Mouse (Mus musculus): ENCODE measurements around the gene Hsdl2. TPM values are rescaled to one million over a fixed set of nuclear protein-coding genes. Genes with fewer than 3 reads are reported as not detected.

Hsdl2 gene
- polyA plus RNA-seq, 1 experiment = not detected

DNA sequence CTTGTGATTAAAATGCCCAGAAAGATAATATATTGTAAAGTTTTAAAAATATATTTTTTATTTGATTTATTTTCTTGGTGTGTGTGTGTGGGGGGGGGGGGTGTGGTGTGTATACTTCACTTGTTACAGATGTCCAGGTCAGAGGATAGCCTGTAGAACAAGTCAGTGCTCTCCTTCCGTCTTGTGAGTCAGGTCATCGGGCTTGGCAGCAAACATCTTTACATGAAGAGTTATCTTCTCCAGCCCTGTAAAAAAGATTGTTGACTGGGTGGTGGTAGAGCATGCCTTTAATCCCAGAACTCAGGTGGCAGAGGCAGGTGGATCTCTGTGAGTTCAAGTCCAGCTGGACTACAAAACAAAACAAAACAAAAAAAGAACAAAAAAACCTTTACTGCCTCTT is 64.2 kb downstream of the Hsdl2 start:
- H3K4me1 ChIP-seq (ENCODE audit: control insufficient read depth, insufficient read depth, low read length) = peaks cover 2% of the 10 kb centered on the region; the same call in 1 of the 2 replicates
- no peak for TF ChIP-seq POLR2A (IDR thresholded peaks at IDR 0.05; ENCODE audit: insufficient read depth, low read depth, low read length)
- no peak for TF ChIP-seq CTCF (IDR thresholded peaks at IDR 0.05; ENCODE audit: insufficient read depth, low read depth, low read length)
- no peak overlapping the region for H3K27ac ChIP-seq (ENCODE audit: insufficient read depth, low read depth, low read length)
- no peak overlapping the region for H3K4me3 ChIP-seq (ENCODE audit: insufficient read depth, low read depth, low read length)
- 97% methylated on average over 2 of the region's 2 CpGs for WGBS

DNA sequence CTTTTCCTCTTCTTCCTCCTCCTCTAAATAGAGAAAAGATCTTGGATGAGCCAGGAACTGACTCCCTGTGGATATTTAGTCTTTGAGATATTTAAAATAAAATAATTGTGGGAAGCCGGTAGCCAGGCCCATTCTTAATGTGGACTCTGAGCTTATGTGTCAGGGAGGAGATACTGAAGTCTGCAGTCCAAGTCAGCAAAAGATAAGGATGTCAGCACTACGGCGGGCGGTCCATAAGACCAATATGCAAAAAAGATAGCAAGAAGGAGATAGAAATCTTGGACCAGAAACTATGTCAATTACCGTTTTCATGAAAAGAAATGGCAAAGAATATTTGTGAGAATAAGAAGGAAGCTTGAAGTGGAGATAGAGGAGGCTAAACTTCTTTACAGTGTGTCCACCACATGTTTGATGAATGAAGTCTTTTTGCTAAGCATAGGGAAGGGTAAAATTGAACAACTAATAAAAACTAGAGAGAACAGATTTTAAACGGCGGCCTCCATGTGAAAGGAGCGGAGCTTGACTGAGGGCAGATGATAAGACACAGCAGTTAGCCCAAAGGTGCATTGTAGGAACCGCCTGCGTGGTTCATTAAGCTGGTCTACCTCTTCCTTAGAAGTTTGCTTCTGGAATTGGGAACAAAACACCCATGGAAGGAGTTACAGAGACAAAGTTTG is 64.8 kb downstream of the Hsdl2 start:
- WGBS = 95% methylated on average over 10 of the region's 10 CpGs
- Histone ChIP-seq H3K4me3 (ENCODE audit: insufficient read depth, low read depth, low read length) (no peak overlapping the region), H3K4me1 (ENCODE audit: control insufficient read depth, insufficient read depth, low read length) (peaks cover 2% of the 10 kb centered on the region; the same call in 1 of the 2 replicates), H3K27ac (ENCODE audit: insufficient read depth, low read depth, low read length) (no peak overlapping the region)
- TF ChIP-seq POLR2A (IDR thresholded peaks at IDR 0.05; ENCODE audit: insufficient read depth, low read depth, low read length) = no peak
- TF ChIP-seq CTCF (IDR thresholded peaks at IDR 0.05; ENCODE audit: insufficient read depth, low read depth, low read length) = no peak

DNA sequence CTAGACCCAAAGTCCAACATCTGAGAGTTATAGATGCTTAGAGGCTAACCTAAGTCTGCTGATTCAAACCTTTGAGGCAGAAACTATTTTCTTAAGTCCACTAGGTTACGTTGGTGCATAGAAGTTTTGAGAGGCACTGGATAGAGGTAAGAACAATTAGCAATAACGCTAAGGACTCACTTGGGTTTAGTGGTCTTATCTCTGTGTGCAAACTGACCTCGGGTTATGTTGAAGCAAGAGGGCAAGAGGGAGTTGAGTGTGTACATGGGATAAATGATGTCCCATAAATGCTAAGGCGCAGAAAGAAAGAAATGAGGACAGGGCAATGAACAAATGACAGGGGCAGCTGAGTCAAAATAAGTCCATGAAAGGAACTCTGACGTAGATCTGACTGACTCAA is 67.8 kb downstream of the Hsdl2 start:
- Histone ChIP-seq H3K4me3 (ENCODE audit: insufficient read depth, low read depth, low read length) (no peak overlapping the region), H3K4me1 (ENCODE audit: control insufficient read depth, insufficient read depth, low read length) (no peaks in the 10 kb centered on the region), H3K27ac (ENCODE audit: insufficient read depth, low read depth, low read length) (no peak overlapping the region)
- TF ChIP-seq POLR2A (IDR thresholded peaks at IDR 0.05; ENCODE audit: insufficient read depth, low read depth, low read length) (no peak), CTCF (IDR thresholded peaks at IDR 0.05; ENCODE audit: insufficient read depth, low read depth, low read length) (no peak)
- 94% methylated on average over 5 of the region's 5 CpGs for WGBS

DNA sequence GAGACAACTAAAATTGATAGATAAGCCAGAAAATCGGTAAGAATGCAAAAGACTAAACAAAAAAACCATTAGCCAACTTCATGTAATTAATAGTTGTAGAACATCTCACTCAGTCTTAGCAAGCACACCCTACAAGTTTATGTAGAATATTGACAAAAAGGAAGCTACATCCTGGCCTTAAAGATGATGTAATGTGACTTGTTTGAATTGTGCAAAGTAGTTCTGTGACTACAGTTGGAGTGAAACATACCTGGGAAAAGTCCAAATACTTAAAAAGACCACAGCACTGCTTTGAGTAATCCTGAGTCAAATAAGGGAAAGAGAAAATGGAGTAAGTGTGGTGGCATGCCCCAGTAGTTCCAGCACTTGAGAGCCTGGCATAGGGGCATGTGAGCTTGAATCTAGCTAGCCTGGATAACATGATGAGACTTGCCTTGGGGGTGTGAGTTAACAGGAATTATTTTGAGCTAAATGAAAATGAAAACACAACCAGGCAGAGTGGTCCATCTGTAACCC is 70.9 kb downstream of the Hsdl2 start:
- TF ChIP-seq POLR2A (IDR thresholded peaks at IDR 0.05; ENCODE audit: insufficient read depth, low read depth, low read length) = no peak
- TF ChIP-seq CTCF (IDR thresholded peaks at IDR 0.05; ENCODE audit: insufficient read depth, low read depth, low read length) = no peak
- 76% methylated on average over 1 of the region's 1 CpGs for WGBS
- no peak overlapping the region for H3K27ac ChIP-seq (ENCODE audit: insufficient read depth, low read depth, low read length)
- no peaks in the 10 kb centered on the region for H3K4me1 ChIP-seq (ENCODE audit: control insufficient read depth, insufficient read depth, low read length)
- H3K4me3 ChIP-seq (ENCODE audit: insufficient read depth, low read depth, low read length) = no peak overlapping the region

DNA sequence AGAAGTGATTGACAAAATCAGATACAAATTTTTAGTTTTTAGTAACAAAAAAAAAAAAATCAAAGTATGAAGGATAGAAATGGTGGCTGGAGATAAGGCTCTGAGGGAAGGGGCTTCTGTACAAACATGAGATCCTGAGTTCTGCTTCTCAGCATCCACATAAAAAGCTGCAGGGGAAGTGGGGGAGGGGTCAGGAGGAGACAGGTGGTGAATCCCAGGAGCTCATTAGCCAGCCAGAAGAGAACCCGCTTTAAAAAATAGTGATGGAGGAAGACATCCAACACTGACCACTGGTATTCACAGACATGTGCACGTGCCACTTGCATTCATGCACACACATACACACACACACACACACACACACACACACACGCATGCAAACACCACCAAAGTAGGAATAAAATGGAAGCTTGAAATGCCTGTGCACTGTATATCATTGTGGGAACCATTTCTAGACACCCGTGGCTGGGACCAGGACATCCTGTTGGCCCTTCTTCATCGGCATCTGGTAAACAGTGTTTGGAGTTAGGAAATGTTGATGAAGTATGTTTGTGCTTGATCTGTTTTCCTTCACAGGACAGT is 74.8 kb downstream of the Hsdl2 start:
- Histone ChIP-seq H3K4me1 (ENCODE audit: control insufficient read depth, insufficient read depth, low read length) (no peaks in the 10 kb centered on the region), H3K4me3 (ENCODE audit: insufficient read depth, low read depth, low read length) (no peak overlapping the region), H3K27ac (ENCODE audit: insufficient read depth, low read depth, low read length) (no peak overlapping the region)
- TF ChIP-seq POLR2A (IDR thresholded peaks at IDR 0.05; ENCODE audit: insufficient read depth, low read depth, low read length) = no peak
- 93% methylated on average over 5 of the region's 5 CpGs for WGBS

DNA sequence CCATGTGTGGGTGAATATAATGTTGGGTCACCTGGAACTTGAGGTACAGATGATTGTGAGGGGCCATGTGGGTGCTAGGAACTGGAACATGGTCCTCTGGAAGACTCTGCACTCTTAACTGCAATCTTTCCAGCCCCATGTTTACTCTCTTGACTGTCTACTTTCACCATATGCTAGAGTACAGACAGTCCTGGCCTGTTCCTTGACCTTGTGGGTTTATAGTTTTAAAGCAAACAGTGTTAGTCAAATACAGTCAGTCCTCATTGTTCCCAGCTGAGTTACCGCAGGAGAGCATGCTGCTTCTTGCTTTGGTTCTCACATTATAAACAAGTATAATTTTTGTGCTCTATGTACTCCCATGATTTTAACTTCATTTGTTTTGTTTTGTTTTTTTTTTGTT is 80.8 kb downstream of the Hsdl2 start:
- peaks cover 6% of the 10 kb centered on the region for H3K4me1 ChIP-seq (ENCODE audit: control insufficient read depth, insufficient read depth, low read length)
- WGBS = 90% methylated on average over 1 of the region's 1 CpGs
- H3K27ac ChIP-seq (ENCODE audit: insufficient read depth, low read depth, low read length) = no peak overlapping the region
- TF ChIP-seq CTCF (IDR thresholded peaks at IDR 0.05; ENCODE audit: insufficient read depth, low read depth, low read length) (no peak), POLR2A (IDR thresholded peaks at IDR 0.05; ENCODE audit: insufficient read depth, low read depth, low read length) (no peak)
- H3K4me3 ChIP-seq (ENCODE audit: insufficient read depth, low read depth, low read length) = no peak overlapping the region

DNA sequence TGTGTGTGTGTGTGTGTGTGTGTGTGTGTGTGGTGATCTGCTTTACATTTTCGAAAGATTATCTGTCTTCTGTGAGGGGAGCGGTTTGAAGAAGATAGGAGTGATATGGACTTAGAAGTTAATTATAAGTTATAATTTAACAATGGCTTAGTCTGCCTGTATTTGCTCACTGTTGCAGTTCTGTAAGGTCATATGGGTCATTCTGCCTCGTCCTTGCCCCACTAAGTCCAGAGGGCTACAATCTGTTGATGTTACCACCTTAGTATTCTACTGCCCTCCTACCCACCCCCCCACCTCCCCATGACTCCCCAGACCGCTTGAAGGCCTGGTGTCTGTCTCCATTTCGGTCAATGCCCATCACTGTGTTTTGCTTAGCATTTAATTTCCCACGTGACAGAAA is 82.1 kb downstream of the Hsdl2 start:
- Histone ChIP-seq H3K27ac (ENCODE audit: insufficient read depth, low read depth, low read length) (no peak overlapping the region), H3K4me1 (ENCODE audit: control insufficient read depth, insufficient read depth, low read length) (peaks cover 6% of the 10 kb centered on the region), H3K4me3 (ENCODE audit: insufficient read depth, low read depth, low read length) (no peak overlapping the region)
- TF ChIP-seq CTCF (IDR thresholded peaks at IDR 0.05; ENCODE audit: insufficient read depth, low read depth, low read length) (no peak), POLR2A (IDR thresholded peaks at IDR 0.05; ENCODE audit: insufficient read depth, low read depth, low read length) (no peak)
- 97% methylated on average over 6 of the region's 6 CpGs for WGBS

DNA sequence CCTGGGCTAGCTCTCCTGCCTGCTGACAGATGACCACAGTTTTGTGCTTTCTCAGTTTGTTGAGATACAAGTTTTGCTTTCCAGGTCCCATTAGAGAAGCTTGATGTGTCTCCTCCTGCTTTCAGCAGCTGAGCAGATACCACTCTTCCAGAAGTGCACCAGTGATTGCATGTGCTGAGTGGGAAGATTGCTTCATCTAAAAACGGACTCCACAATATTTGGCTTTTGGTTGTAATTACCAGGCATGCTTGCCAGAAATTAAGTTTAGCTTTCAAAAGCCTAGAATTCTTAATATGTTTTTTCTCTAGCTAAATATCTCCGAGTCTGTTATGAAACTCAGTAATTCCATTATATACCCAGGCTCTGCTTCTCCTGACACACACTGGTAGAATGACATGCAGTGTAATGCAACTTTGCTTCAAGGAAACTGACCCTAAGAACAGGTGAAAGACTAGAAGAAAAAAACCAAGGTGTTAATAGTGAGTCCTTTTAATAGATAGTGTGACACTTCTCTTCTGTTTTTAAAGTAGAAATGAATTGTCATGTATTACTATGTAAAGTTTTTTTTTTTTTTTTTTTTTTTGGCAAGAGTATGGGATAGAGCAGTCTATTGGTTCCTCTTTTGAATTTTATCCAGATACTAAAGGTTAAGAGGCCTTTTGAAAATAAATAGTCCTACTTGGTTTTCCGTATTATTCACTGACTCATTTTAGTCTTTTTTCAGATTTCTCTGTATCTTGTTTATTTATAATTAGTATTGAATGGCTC is 85.4 kb downstream of the Hsdl2 start:
- TF ChIP-seq POLR2A (IDR thresholded peaks at IDR 0.05; ENCODE audit: insufficient read depth, low read depth, low read length) = no peak
- no peak for TF ChIP-seq CTCF (IDR thresholded peaks at IDR 0.05; ENCODE audit: insufficient read depth, low read depth, low read length)
- Histone ChIP-seq H3K4me1 (ENCODE audit: control insufficient read depth, insufficient read depth, low read length) (peaks cover 6% of the 10 kb centered on the region), H3K4me3 (ENCODE audit: insufficient read depth, low read depth, low read length) (no peak overlapping the region), H3K27ac (ENCODE audit: insufficient read depth, low read depth, low read length) (no peak overlapping the region)
- WGBS = 41% methylated on average over 3 of the region's 3 CpGs

DNA sequence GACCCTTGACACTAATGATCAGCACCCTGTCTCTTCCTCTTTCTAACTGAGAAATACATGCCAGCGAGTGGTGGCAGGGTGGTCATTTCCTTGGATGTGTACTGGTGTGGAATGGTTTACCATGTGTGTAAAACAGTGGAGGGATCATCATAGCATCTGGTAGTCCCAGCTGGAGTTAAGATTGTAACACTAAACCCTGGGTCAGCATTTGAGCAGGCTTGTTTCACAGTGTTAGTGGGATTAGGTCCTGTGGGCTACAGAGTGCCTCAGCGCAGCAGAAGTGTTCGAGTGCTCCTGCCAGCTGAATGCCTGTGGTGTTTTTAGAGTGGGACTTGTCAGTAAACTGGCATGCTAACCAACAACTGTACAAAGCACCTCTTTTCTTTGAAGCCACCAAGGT is 86.7 kb downstream of the Hsdl2 start:
- no peak overlapping the region for H3K27ac ChIP-seq (ENCODE audit: insufficient read depth, low read depth, low read length)
- H3K4me3 ChIP-seq (ENCODE audit: insufficient read depth, low read depth, low read length) = no peak overlapping the region
- peaks cover 6% of the 10 kb centered on the region for H3K4me1 ChIP-seq (ENCODE audit: control insufficient read depth, insufficient read depth, low read length)
- TF ChIP-seq CTCF (IDR thresholded peaks at IDR 0.05; ENCODE audit: insufficient read depth, low read depth, low read length) = no peak
- no peak for TF ChIP-seq POLR2A (IDR thresholded peaks at IDR 0.05; ENCODE audit: insufficient read depth, low read depth, low read length)
- 76% methylated on average over 3 of the region's 3 CpGs for WGBS

Other genes with a start within 250 kb of the Hsdl2 start
- gene Susd1, start 142.9 kb upstream of the Hsdl2 start, polyA plus RNA-seq (2012; ENCODE audit: insufficient read depth, insufficient read length, low replicate concordance, missing spikeins) = 216 TPM in 1 of 2 replicates, not detected in the other
- not detected in 2 replicates for gene Ptbp3, start 32.2 kb upstream of the Hsdl2 start, polyA plus RNA-seq (2012; ENCODE audit: insufficient read depth, insufficient read length, low replicate concordance, missing spikeins)
- gene E130308A19Rik, start 44.6 kb downstream of the Hsdl2 start, polyA plus RNA-seq (2012; ENCODE audit: insufficient read depth, insufficient read length, low replicate concordance, missing spikeins) = not detected in 2 replicates
- gene Inip, start 220.0 kb downstream of the Hsdl2 start, polyA plus RNA-seq (2012; ENCODE audit: insufficient read depth, insufficient read length, low replicate concordance, missing spikeins) = not detected in 2 replicates
- not detected in 2 replicates for gene Snx30, start 224.3 kb downstream of the Hsdl2 start, polyA plus RNA-seq (2012; ENCODE audit: insufficient read depth, insufficient read length, low replicate concordance, missing spikeins)

All from olfactory bulb, adult 2 months (tissue).